Mouse (Mus musculus) frontal cortex, postnatal 36 days (tissue): Measurements from ENCODE around the gene Gart.

Experiments
- DNase-seq, 2 experiments: peaks; one replicate each; pipeline ENCODE4 v3.0.0; 2022; ENCODE audit warnings: low spot score in 2 of 2

Gart gene

GRCm38 (mm10) chr16:91646681-91647419 lies at the start of gene Gart:
TSS of gene Gart (minus strand) at chr16:91646952.
- DNase-seq, result peak; percentile 92 to 93

GRCm38 (mm10) chr16:91695108-91695755 lies 48.5 kb upstream of the Gart start:
- no peak for DNase-seq

GRCm38 (mm10) chr16:91694455-91695084 lies 47.8 kb upstream of the Gart start:
- peak; percentile 56 to 73 for DNase-seq

GRCm38 (mm10) chr16:91689791-91690190 lies 43.0 kb upstream of the Gart start:
- DNase-seq, result no peak

GRCm38 (mm10) chr16:91688619-91689334 lies 42.0 kb upstream of the Gart start, which contains the start of gene Donson:
TSS of gene Donson (minus strand) at chr16:91688770.
- DNase-seq, result peak; percentile 90 to 91

- no peak for DNase-seq
Observed at GRCm38 (mm10) chr16:91688023-91688618, 41.4 kb upstream of the Gart start.

GRCm38 (mm10) chr16:91686369-91686768 lies 39.6 kb upstream of the Gart start:
- DNase-seq, result no peak

- DNase-seq, result no peak
Observed at GRCm38 (mm10) chr16:91685526-91685925, 38.8 kb upstream of the Gart start.

- no peak for DNase-seq
Observed at GRCm38 (mm10) chr16:91680656-91681055, 33.9 kb upstream of the Gart start.

- no peak for DNase-seq
Observed at GRCm38 (mm10) chr16:91678147-91678911, 31.6 kb upstream of the Gart start.

GRCm38 (mm10) chr16:91674500-91674899 lies 27.7 kb upstream of the Gart start:
- no peak for DNase-seq

- DNase-seq, result no peak
Observed at GRCm38 (mm10) chr16:91663795-91664194, 17.0 kb upstream of the Gart start.

- peak; percentile 20 to 37 for DNase-seq
Observed at GRCm38 (mm10) chr16:91662336-91662735, 15.6 kb upstream of the Gart start.

GRCm38 (mm10) chr16:91661397-91661796 lies 14.6 kb upstream of the Gart start:
- no peak for DNase-seq

GRCm38 (mm10) chr16:91659798-91660197 lies 13.0 kb upstream of the Gart start:
- no peak for DNase-seq

- no peak for DNase-seq
Observed at GRCm38 (mm10) chr16:91658471-91658870, 11.7 kb upstream of the Gart start.

- no peak for DNase-seq
Observed at GRCm38 (mm10) chr16:91657285-91657684, 10.5 kb upstream of the Gart start.

GRCm38 (mm10) chr16:91655285-91655684 lies 8.5 kb upstream of the Gart start:
- no peak for DNase-seq

GRCm38 (mm10) chr16:91652191-91652590 lies 5.4 kb upstream of the Gart start:
- no peak for DNase-seq

- DNase-seq, result no peak
Observed at GRCm38 (mm10) chr16:91649781-91650180, 3.0 kb upstream of the Gart start.

GRCm38 (mm10) chr16:91649246-91649645 lies 2.5 kb upstream of the Gart start:
- no peak for DNase-seq
